Mouse (Mus musculus) bone marrow macrophage, adult 2 months (primary cell): ENCODE results near the gene Knop1. TPM values are rescaled to one million over a fixed set of nuclear protein-coding genes. Genes with fewer than 3 reads are reported as not detected.
A peak's percentile ranks its signal among the peaks of the same experiment; 100 is the strongest.

ENCODE experiments used
- H3K27ac ChIP-seq: 2 replicates; pipeline ENCODE4 v1.5.1; 2012; ENCODE audit warnings: low read depth, low read length; ENCODE audit not compliant: insufficient read depth
- H3K4me1 ChIP-seq: 2 replicates; pipeline ENCODE4 v1.6.1; 2012; ENCODE audit warnings: low read length; ENCODE audit not compliant: control insufficient read depth, insufficient read depth
- H3K4me3 ChIP-seq: 2 replicates; pipeline ENCODE4 v1.5.1; 2012; ENCODE audit warnings: mild to moderate bottlenecking, low read length, moderate library complexity; ENCODE audit not compliant: insufficient read depth
- CTCF ChIP-seq: IDR thresholded peaks from 2 replicates; pipeline ENCODE4 v1.5.1; 2012; ENCODE audit warnings: low read depth, mild to moderate bottlenecking, low read length, moderate library complexity
- POLR2A ChIP-seq: IDR thresholded peaks from 2 replicates; pipeline ENCODE4 v1.6.1; 2012; ENCODE audit warnings: mild to moderate bottlenecking, low read depth, low read length, borderline replicate concordance
- polyA plus RNA-seq: library from polyadenylated mRNA; stranded (reverse); fragments of >200 nt; gene quantifications from 2 replicates; pipeline ENCODE4 v1.2.4, GENCODE M21; 2012; ENCODE audit not compliant: missing spikeins, insufficient read depth, insufficient read length

The Knop1 gene
- polyA plus RNA-seq, 1 experiment = 19.2 TPM

- TF ChIP-seq CTCF = no peak
- no peak for TF ChIP-seq POLR2A
Observed at GRCm38 (mm10) chr7:118884969-118885368, 28.9 kb upstream of the Knop1 start.

GRCm38 (mm10) chr7:118883957-118884356 lies 27.9 kb upstream of the Knop1 start:
- Histone ChIP-seq H3K4me1 (0 out of 2 replicates have a peak, but pooled peaks cover 5% of the 10 kb centered on the region), H3K27ac (no peak overlapping the region), H3K4me3 (no peak overlapping the region)
- no peak for TF ChIP-seq CTCF
- no peak for TF ChIP-seq POLR2A

More at GRCm38 (mm10) chr7:118884969-118885368, 28.9 kb upstream of the Knop1 start:
- Histone ChIP-seq H3K27ac (no peak overlapping the region), H3K4me3 (no peak overlapping the region), H3K4me1 (peaks cover 5% of the 10 kb centered on the region; the same call in 1 of the 2 replicates)

- Histone ChIP-seq H3K4me3 (no peak overlapping the region), H3K27ac (no peak overlapping the region), H3K4me1 (no peaks in the 10 kb centered on the region)
- TF ChIP-seq POLR2A (no peak), CTCF (no peak)
Observed at GRCm38 (mm10) chr7:118879466-118880029, 23.5 kb upstream of the Knop1 start.

GRCm38 (mm10) chr7:118865362-118865761 lies 9.3 kb upstream of the Knop1 start:
- peaks cover 7% of the 10 kb centered on the region for H3K4me1 ChIP-seq
- no peak overlapping the region for H3K27ac ChIP-seq
- no peak for TF ChIP-seq CTCF
- TF ChIP-seq POLR2A = no peak
- no peak overlapping the region for H3K4me3 ChIP-seq

GRCm38 (mm10) chr7:118858640-118859039 lies 2.6 kb upstream of the Knop1 start:
- Histone ChIP-seq H3K27ac (no peak overlapping the region), H3K4me1 (peaks cover 9% of the 10 kb centered on the region), H3K4me3 (no peak overlapping the region)
- no peak for TF ChIP-seq CTCF
- TF ChIP-seq POLR2A = no peak

- TF ChIP-seq POLR2A (no peak), CTCF (no peak)
- Histone ChIP-seq H3K27ac (peak within 1 kb of the TSS; percentile 17; the same call in 1 of the 2 replicates), H3K4me1 (peaks cover 40% of the 10 kb centered on the region), H3K4me3 (peak within 1 kb of the TSS; percentile 89)
Observed at GRCm38 (mm10) chr7:118855171-118855876, 730 bp downstream of the Knop1 start, which contains the start of gene Iqck. Gene Iqck (plus strand): TSS chr7:118855752.

- H3K27ac ChIP-seq = no peak overlapping the region
- no peak for TF ChIP-seq CTCF
- TF ChIP-seq POLR2A = no peak
- peaks cover 45% of the 10 kb centered on the region for H3K4me1 ChIP-seq
- peak overlapping the region; percentile 89 for H3K4me3 ChIP-seq
Observed at GRCm38 (mm10) chr7:118854606-118855005, 1.4 kb downstream of the Knop1 start.

- H3K27ac ChIP-seq = no peak overlapping the region
- H3K4me3 ChIP-seq = no peak overlapping the region
- TF ChIP-seq POLR2A (no peak), CTCF (no peak)
- peaks cover 51% of the 10 kb centered on the region for H3K4me1 ChIP-seq
Observed at GRCm38 (mm10) chr7:118852611-118853010, 3.4 kb downstream of the Knop1 start.

GRCm38 (mm10) chr7:118851571-118851970 lies 4.5 kb downstream of the Knop1 start:
- Histone ChIP-seq H3K4me1 (peaks cover 52% of the 10 kb centered on the region), H3K27ac (peak overlapping the region; percentile 48), H3K4me3 (no peak overlapping the region)
- TF ChIP-seq POLR2A (no peak), CTCF (no peak)

GRCm38 (mm10) chr7:118850676-118851290 lies 5.3 kb downstream of the Knop1 start:
- Histone ChIP-seq H3K4me1 (peaks cover 55% of the 10 kb centered on the region), H3K4me3 (no peak overlapping the region), H3K27ac (peak overlapping the region; percentile 31; the same call in 1 of the 2 replicates)
- TF ChIP-seq CTCF = 0 out of 2 replicates have a peak, but pooled peaks have one; percentile 12
- TF ChIP-seq POLR2A = no peak
